Mouse (Mus musculus): ENCODE measurements around the gene Scn2a.

Scn2a gene

GRCm38 (mm10) chr2:65620556-65621166 lies at the start of gene Scn2a:
Gene Scn2a, plus strand, starts transcription at chr2:65620771.
- peak; percentile 68 for DNase-seq

DNA sequence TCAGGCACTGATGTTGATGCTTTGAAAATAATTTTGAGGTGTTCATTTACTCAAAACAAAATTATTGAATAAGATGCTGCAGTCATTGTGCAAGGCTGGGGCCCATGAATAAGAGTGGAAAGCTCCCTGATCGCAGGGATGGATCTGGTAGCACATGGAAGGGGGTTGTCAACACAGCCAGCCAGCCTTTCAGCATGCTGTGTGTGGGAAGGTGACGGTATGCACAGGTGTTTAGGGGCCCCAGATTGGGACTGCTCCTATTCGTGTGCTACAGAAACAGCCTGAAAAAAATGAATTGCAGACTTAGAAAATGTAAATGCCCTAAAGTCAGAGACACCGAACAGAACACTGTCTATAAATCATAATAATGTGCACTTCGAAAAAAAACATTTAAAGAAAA lies 32.9 kb upstream of the Scn2a start:
- no peak for DNase-seq

GRCm38 (mm10) chr2:65607813-65608212 lies 12.8 kb upstream of the Scn2a start:
- DNase-seq = no peak

- no peak for DNase-seq
These were observed 8.7 kb upstream of the Scn2a start for GRCm38 (mm10) chr2:65611887-65612286.

- DNase-seq = no peak
These were observed 790 bp upstream of the Scn2a start for GRCm38 (mm10) chr2:65619781-65620180.

DNA sequence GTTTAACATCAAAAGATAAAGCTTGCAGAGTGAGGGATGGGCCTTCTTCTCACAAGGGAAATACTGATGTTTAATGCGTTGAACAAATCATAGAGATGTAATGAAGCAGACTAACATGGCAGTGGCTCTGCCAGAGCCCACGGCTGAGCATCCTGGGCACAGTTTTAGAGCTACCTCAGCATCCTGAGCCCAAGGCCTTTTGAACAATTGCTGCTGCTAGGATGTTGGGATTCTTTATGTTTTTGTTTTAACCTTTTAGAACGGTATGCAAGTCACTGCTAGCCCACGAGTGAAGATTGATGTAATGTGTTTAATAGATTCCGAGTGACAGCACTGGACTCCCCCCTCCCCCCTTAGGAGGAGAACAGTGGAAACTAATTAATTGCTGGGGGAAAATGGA lies 683 bp downstream of the Scn2a start:
- DNase-seq = peak; percentile 48

DNA sequence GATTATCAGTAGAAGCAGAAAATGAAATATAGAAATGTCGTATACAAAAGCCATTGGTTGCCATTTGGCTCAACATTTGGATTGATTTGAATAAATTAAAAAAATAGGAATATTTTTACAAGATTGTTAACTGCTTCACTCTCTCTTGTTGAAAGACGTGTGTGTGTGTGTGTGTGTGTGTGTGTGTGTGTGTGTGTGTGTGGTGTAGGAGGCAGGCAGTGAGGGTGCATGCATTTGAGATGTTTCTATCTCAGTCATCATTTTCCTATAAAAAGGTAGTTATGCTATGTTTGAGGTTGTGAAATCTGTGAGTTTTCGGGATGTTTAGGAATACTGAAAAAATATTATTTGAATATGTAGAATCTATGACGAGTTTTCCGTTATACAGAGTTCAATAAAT lies 1.3 kb downstream of the Scn2a start:
- DNase-seq = no peak

DNA sequence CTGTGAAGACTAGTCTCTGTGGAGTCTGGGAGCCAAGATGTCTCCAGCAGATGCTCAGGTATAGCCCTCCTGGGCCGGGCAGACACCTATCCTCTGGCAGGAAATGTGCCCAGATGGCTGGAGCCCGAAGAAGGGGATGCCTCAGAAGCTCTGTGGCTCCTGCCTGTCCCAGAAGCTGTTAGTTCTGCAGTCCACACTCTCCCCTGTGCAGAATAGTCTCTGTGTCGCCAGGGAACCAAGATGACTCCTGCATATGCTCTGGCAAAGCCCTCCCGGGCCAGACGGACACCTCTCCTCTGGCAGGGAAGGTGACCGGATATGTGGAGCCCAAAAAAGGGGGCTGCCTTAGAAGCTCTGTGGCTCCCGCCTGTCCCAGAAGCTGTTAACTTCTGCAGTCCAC lies 32.1 kb downstream of the Scn2a start:
- no peak for DNase-seq

GRCm38 (mm10) chr2:65657031-65657430 lies 36.5 kb downstream of the Scn2a start:
- DNase-seq = no peak

- peak; percentile 92 for DNase-seq
These were observed 37.9 kb downstream of the Scn2a start for GRCm38 (mm10) chr2:65658430-65658829.

DNA sequence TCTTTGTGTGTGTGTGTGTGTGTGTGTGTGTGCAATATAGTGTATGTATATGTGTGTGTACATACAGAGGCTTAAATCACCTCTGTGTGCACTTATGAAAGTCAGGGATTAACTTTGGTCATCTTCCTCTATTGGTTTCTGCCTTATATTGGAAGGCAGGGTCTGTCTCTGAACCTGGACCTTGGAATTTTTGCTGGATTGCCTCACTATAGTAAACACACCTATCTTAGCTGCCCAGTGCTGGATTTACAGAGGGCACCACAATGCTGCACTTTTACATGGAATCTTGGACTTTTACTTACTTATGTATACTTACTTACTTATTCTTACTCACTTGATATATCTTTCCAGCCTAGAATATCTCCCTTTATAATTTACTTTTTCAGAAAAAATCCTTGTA lies 43.3 kb downstream of the Scn2a start:
- no peak for DNase-seq

DNA sequence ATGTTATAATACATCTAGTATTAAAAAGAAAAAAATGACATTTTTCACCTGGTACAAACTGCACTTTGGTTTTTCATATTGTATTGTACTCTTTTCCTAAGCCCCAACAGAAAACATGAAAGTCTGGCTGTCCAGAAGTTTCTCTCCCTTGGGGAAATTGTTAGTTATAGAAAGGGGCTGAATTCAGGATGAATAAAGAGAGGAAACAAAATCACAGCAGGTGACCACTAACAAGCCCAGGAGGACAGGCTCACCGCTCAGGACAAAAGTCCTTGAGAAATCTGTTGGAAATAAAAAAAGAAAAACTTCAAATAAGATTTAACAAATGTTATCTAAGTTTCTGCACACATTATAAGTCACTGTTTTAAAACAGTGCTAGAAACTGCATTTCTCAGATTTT lies 43.9 kb downstream of the Scn2a start:
- DNase-seq = no peak

GRCm38 (mm10) chr2:65665180-65665579 lies 44.6 kb downstream of the Scn2a start:
- DNase-seq = no peak

GRCm38 (mm10) chr2:65667590-65668436 lies 47.2 kb downstream of the Scn2a start:
- DNase-seq = no peak

DNA sequence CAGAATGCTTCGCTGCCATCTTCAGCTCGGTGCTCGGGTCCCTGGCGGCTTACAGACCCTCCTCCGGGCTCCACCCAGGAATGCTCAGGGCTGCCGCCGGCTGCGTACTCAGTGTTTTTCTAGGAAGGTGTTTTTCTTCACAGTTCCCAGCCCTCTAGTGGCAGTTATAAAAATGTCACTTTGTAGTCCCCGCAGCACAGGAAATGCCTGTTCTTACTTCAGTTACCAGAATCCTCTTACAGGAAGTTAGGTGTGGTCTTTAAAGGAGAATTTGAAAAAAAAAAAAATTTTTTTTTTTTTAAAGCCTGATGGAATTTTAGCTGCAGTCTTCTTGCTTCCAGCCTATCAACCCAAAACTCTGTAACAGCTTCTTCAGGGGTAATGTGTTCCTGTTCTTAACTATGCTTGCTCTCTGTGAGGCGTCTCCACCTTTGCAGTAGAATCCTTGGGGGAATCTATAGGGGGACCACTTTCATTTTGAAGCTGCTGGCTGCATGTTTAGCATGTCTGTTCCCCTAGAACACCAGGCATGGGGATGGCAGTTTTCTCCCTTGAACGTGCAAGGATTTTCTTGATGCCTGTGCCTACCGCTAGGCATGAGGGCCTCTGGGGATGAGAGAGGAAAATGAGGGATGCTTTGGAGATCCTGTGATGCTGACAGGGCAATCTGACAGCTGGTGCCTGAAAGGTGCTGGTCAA lies 48.0 kb downstream of the Scn2a start:
- peak; percentile 78 for DNase-seq

GRCm38 (mm10) chr2:65669561-65669960 lies 49.0 kb downstream of the Scn2a start:
- peak; percentile 82 for DNase-seq

DNA sequence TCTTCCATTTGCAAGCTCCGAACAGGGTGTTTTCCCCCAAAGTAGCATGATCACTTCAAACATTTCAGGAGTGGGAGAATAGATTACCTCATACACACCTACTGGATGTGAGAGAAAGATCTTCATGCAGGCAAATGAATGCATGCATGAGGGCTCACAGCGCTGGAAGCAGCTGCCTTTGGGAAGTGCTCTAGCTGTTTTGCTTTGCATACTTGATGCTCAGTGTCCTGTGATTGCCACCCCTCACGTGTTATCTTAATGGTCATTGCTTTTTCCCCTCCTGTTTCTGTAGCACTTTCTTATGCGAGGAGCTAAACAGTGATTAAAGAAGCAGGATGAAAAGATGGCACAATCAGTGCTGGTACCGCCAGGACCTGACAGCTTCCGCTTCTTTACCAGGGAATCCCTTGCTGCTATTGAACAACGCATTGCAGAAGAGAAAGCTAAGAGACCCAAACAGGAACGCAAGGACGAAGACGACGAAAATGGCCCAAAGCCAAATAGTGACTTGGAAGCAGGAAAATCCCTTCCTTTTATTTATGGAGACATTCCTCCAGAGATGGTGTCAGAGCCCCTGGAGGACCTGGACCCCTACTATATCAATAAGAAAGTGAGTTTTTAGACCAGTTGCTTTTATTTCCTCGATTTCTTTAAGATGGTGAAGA lies 49.7 kb downstream of the Scn2a start:
- DNase-seq = no peak

GRCm38 (mm10) chr2:65679621-65680020 lies 59.0 kb downstream of the Scn2a start:
- no peak for DNase-seq

DNA sequence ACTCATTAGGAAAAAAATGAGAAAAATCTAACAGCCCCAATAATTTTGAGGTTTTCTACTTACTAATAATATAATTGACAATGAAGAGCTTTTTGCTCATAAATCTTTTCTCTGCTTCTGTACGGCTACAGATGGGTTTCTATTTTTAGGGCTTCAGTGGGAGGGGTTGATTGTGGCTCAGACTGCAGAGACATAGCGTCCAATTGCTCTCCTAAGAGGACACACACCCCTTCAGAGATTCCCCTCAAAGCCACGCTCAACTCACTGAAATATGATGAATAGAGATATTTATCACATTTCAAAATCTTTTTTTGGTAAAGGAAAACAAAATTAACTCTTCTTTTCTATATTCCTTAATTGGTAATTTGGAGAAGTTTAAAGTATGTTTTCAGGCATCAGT lies 64.6 kb downstream of the Scn2a start:
- DNase-seq = no peak

GRCm38 (mm10) chr2:65690456-65691184 lies 70.0 kb downstream of the Scn2a start:
- DNase-seq = peak; percentile 87

- no peak for DNase-seq
These were observed 73.9 kb downstream of the Scn2a start for GRCm38 (mm10) chr2:65694485-65694884.

DNA sequence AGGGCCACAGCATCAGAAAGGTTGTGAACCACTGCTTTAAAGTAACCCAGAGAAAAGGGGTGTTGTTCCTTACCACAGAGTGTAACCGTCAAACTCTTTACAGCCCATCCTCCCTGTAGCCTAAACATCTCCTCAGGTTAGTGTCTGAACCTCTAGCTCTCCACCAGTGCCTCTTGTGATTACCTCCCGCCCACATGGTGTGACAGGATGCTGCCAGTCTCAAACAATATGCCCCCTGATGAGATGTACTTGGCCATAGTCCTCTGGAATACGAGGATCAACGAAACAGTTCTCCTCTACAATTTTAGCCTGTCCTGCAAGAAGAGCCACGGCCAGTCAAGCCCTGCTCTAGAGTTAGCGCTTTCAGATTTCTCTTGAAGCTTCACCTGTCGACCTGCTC lies 74.5 kb downstream of the Scn2a start:
- peak; percentile 58 for DNase-seq

- peak; percentile 36 for DNase-seq
These were observed 79.7 kb downstream of the Scn2a start for GRCm38 (mm10) chr2:65700246-65700645.

Measured in cerebellum, adult 8-10 months (tissue).